Mouse (Mus musculus): ENCODE data around the gene Gm42420.

Gene Gm42420

DNA sequence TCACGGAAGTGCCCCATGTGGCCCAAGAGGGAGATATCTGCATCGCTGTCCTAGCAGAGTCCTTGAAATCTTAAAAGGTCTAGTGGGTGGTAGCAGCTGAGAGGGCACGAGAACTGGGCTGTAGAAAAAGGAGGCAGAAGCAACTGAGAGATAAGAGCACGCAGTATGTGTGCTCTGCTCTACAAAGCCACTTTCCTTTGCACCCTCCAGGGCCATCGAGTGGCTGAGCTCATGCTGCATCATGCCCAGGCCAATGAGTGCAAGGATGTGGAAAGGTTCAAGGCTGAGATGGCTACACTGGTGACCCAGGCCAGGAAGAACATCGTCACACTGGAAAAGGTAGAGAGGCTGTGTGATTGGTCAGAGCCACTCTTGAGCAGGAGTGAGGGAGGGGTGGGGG is at the start of gene Gm42420:
Gene Gm42420, plus strand, starts transcription at position 237 of the 400 bp plus-strand sequence.
- no peak for DNase-seq

DNA sequence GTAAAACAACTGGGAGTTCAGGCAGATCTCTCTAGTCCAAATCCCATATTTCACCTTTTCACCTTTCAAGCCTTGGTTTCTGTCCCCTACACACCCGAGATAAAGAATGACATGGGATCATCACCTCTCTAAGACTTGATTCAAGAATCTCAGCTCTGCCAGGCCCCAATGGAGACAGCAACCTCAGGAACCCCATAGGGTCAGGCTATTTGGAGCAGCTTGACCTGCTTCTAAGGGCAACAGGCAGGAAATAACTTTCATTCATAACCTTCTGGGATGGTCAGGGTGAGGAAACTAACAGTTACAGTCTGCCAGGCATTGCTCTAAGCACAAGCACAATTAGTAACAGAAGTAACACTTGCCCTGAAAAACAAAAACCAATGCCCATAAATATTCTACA is 48.9 kb upstream of the Gm42420 start:
- DNase-seq: no peak

- no peak for DNase-seq
Measured at GRCm38 (mm10) chr6:39537276-39537675, 48.3 kb upstream of the Gm42420 start.

GRCm38 (mm10) chr6:39538227-39538626 is 47.3 kb upstream of the Gm42420 start:
- DNase-seq: no peak

DNA sequence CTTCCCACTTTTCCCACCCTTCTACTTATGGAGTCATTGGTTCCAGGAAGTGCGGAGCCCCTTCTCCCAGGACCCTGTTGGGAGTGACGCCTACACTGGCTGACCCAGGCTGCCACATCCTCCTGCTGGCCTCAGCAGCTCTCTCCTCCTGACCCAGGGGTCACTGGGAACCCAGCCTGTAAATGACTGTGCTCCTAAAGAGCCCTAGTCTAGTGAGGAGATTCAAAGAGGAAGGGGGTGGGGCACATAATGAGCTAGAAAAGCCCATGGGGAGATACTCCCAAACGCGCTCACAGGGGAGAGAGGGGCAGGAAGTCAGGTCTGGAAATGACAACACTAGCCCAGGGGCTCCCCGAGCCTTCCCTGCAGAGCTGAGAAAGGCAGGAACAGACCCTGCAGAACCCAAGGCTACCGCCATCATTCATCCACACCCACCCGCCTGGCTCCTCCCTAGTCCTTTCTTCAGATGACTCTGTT is 45.8 kb upstream of the Gm42420 start:
- no peak for DNase-seq

DNA sequence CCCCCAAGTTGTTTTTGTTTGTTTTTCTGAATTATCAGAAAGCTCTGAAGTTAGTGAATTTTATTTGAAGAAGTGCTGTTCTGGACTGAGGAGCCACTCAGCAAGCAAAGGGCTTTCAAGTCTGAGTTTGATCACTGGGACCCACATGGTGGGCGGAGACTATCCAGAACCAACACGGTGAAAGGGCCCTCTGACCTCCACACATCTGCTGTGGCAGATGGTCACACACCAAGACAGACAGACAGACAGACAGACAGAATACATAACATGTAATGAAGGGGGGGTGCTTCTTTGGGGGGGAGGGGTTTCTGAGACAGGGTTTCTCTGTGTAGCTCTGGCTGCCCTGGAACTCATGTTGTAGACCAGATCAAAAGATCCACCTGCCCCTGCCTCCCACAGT is 45.0 kb upstream of the Gm42420 start:
- no peak for DNase-seq

GRCm38 (mm10) chr6:39542631-39543597 is 42.6 kb upstream of the Gm42420 start:
- DNase-seq: no peak

- DNase-seq: no peak
Measured at GRCm38 (mm10) chr6:39543769-39544420, 41.7 kb upstream of the Gm42420 start.

- no peak for DNase-seq
Measured at GRCm38 (mm10) chr6:39545474-39545873, 40.1 kb upstream of the Gm42420 start.

GRCm38 (mm10) chr6:39548030-39548429 is 37.5 kb upstream of the Gm42420 start:
- DNase-seq: no peak

- no peak for DNase-seq
Measured at GRCm38 (mm10) chr6:39551981-39552636, 33.4 kb upstream of the Gm42420 start.

GRCm38 (mm10) chr6:39554888-39555647 is 30.5 kb upstream of the Gm42420 start:
- DNase-seq: no peak

DNA sequence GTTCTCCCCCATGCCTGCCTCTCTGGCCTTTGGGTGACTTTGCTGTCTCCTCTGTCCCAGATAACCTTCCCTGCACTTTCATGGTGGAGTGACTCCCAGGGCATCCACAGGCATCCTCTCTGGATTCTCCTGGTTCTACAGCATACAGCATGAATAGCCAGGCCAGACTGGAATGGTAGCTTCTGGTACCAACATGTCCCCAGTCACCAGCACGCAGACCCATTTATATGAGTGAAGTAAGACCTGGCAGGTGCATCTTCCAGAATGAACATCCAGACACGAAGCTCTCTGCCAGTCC is 30.0 kb upstream of the Gm42420 start:
- no peak for DNase-seq

DNA sequence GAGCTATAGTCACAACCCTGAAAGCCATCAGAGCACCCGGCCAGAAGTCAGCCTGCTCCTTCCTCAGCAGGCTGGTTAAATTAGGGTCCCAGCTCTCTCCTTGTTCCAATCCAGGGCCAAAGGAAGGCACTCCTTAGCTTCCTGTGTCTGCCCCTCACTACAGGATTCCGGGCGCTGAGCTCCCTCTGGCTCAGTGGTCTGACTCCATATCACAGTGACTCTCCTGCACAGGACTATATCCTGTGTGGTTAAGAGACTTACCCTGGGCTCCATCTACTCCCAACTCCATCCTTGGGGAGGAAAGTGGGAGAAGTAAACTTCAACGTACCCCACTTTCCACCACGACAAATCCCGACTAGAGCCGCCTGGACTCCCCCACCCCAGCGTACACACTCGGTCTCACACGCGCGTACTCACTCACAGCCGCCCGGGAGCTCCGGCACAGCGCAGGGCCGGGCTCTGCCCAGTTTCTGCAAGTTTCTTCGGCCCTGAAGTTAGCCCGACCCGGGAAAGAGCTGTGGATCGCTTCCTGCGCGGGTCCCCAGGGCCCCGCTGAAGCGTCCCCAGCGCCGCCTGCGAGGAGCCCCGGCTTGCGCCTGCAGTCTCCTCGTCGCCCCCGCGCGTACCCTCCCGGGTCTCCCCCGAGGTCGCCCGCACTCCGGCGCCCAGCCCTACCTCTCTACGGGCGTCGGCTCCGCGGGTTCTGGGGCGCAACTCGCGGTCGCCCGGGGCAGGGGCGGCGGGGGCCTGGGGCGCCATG is 28.5 kb upstream of the Gm42420 start:
- peak; percentile 46 for DNase-seq

DNA sequence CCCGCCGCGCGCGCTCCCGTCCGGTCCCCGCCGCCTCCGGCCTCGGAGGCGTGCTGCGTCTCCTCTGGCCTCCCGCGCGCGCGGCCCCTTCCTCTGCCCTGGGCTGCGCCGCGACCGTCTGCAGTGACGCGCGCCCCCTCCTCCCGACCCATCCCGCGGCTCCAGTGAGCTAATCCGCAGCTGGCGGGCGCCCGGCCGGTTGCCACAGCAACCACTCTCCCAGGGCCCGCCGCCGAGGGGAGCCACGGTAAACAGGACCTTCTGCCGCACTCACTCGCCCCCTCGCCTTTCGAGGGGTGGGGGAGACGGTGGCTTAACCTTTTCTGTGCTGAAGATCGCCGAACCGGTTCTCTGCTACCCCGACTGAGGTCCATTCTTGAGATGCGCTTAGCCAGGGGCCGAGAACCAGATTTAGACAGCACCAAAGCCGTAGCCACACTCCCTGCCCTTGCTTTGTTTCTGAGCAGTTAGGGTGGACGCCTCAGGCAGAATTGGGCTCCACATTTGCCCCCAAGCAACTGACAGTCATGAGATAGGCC is 27.8 kb upstream of the Gm42420 start, which contains the start of gene Dennd2a:
Gene Dennd2a, minus strand, starts transcription at position 145 of the 539 bp plus-strand sequence.
- DNase-seq: peak; percentile 86

DNA sequence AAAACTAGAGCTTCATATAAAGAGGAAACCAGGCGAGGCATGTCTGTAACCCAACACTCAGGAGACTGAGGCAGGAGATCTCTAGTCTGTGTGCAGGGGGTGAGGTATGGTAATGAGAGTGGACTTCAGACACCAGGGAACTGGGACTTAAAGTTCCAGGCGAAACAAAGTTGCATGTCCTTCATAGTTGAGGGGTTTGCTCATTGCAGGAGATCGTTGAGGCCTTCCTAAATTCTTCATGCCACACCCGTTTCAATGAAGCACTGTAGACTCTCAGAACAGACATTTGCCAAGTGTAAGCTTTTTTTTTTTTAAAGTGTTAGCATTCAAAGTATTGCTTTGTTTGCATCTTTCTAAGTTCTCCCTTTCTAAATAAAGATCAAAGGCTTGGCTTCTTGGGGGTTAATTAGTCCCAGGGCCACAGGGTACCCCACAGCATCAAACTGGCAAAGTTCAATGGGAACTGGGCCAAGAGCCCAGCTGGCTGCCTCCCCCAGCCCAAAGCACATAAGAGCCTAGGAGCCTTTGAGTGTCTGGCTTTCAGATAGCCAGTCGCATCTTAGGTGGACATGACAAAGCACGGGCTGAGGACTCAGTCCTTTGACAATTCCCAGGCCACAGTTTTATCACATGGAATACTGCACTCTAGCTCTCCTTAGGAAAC is 26.1 kb upstream of the Gm42420 start:
- DNase-seq: no peak

GRCm38 (mm10) chr6:39562166-39563015 is 23.2 kb upstream of the Gm42420 start:
- DNase-seq: peak; percentile 75

- no peak for DNase-seq
Measured at GRCm38 (mm10) chr6:39567528-39567927, 18.0 kb upstream of the Gm42420 start.

GRCm38 (mm10) chr6:39570426-39570825 is 15.1 kb upstream of the Gm42420 start:
- DNase-seq: no peak

Data from right cerebral cortex, postnatal 25 days (tissue).